Mouse (Mus musculus): ENCODE data around the gene Fam83g. TPM values are rescaled to one million over a fixed set of nuclear protein-coding genes. Genes with fewer than 3 reads are reported as not detected.
"Not testable (repeated sequence)": the region's sequence is repeated elsewhere in the genome, so short reads cannot be mapped to it uniquely, and the experiment has no call there.

Gene Fam83g
- total RNA-seq (2014; fragmentation: Nextera tagmentation) (not detected in 2 replicates), total RNA-seq (2017) (0.05 TPM in 1 of 2 replicates, not detected in the other), polyA plus RNA-seq (2012) (not detected in 2 replicates)

DNA sequence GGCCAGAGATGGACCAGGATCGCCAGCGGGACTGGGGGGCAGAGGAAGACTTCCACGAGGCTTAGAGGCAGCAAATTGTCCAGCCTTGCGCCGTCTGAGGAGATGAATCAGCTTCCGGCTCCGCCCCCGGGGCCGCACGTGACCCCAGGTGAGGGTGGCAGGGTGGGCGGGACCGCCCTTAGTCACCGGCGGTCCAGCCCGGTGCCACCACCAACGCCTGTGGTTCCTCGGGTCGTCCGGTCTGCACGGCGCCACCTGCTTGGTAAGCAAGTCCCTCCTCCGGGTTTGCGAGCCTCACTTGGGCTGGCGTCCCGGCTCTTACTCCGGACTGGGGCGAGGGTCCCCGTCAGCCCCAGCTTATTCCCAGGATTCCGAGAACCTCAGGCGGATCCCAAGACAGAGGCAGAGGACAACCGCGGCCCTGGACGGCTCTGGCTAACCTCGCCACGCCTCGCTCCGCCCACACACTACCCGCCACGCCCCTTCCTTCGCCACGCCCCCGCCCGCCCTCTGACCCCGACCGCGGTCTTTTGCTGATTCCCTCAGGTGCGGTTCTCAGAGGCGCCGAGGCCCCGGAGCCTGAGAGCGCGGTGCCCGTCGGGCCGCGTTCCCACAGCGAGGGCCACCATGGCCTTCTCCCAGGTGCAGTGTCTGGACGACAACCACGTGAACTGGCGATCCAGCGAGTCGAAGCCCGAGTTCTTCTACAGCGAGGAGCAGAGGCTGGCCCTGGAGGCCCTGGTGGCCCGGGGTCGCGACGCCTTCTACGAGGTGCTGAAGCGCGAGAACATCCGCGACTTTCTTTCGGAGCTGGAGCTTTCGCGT, at the start of gene Fam83g:
Fam83g (plus strand) TSS at position 185 of the 825 bp plus-strand sequence.
- Histone ChIP-seq H3K4me3 (ENCODE audit: low read depth, low read length) (no peak within 1 kb of the TSS; the same call in 1 of the 2 replicates), H3K9me3 (replicated peaks) (no peaks in the 10 kb centered on the region), H3K27me3 (ENCODE audit: insufficient read depth, low read length) (peaks cover 23% of the 10 kb centered on the region), H3K36me3 (replicated peaks) (no peaks in the 10 kb centered on the region), H3K4me1 (ENCODE audit: insufficient read depth, low read depth, low read length) (peaks cover 12% of the 10 kb centered on the region)
- TF ChIP-seq GATA2 (IDR thresholded peaks at IDR 0.05; ENCODE audit: borderline replicate concordance, low read depth, low read length) (no peak), POLR2AphosphoS5 (IDR thresholded peaks at IDR 0.05; ENCODE audit: insufficient replicate concordance, low read depth, low read length) (no peak)
- DNase-seq (ENCODE audit: low spot score) (no peak), ATAC-seq (ENCODE audit: extremely low read depth, insufficient number of reproducible peaks, low FRiP score, poor library complexity, severe bottlenecking) (no peak)

DNA sequence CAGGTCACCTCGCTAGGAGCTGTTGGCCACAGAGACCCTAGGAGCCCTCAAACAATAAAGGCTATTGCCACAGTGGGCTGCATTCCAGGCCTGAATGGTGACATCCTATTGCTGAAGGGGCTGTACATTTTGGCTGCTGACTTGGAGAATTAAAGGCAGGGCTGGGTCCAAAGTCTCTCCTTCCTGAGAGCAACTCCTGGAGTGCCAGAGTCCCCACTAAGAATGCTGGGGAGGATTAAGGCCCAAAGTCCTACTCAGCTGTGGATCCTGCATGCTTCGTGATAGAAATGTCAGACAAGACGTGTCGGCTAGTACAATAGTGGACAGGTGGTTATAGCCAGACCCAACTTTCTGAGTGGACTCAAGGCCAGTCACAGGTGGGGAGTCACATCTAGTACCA, 47.6 kb upstream of the Fam83g start:
- H3K36me3 ChIP-seq (replicated peaks); H3K4me3 ChIP-seq (ENCODE audit: low read depth, low read length); H3K4me1 ChIP-seq (ENCODE audit: insufficient read depth, low read depth, low read length); DNase-seq (ENCODE audit: low spot score); H3K27me3 ChIP-seq (ENCODE audit: insufficient read depth, low read length); H3K9me3 ChIP-seq (replicated peaks); ATAC-seq (ENCODE audit: extremely low read depth, insufficient number of reproducible peaks, low FRiP score, poor library complexity, severe bottlenecking): not testable (repeated sequence)

DNA sequence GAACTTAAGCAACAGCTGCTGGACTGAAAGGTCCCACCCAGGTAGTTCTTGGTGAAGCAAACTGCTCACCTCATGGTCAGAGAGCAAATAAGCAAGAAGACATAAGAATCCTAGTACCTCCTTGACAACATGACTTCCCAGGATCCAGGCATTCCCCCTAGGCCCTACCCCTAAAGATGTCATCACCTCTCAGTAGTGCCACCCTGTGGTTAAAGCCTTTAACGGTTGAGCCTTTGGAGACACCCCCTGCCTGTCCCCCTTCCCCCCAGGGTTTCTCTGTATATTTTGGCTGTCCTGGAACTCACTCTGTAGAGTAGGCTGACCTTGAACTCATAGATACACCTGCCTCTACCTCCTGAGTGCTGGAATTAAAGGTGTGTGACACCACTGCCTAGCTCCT, 46.5 kb upstream of the Fam83g start:
- H3K4me1 ChIP-seq (ENCODE audit: insufficient read depth, low read depth, low read length): no peaks in the 10 kb centered on the region
- no peak for TF ChIP-seq TAL1 (conservative IDR thresholded peaks at IDR 0.05; ENCODE audit: low read depth, low read length)
- no peak for TF ChIP-seq GATA2 (IDR thresholded peaks at IDR 0.05; ENCODE audit: borderline replicate concordance, low read depth, low read length)
- TF ChIP-seq POLR2AphosphoS5 (IDR thresholded peaks at IDR 0.05; ENCODE audit: insufficient replicate concordance, low read depth, low read length): no peak
- no peak for TF ChIP-seq GATA1 (IDR thresholded peaks at IDR 0.05; ENCODE audit: borderline replicate concordance, low read length)
- no peak for TF ChIP-seq CTCF (IDR thresholded peaks at IDR 0.05; ENCODE audit: low read depth, low read length)
- H3K9me3 ChIP-seq (replicated peaks): no peaks in the 10 kb centered on the region
- ATAC-seq (ENCODE audit: extremely low read depth, insufficient number of reproducible peaks, low FRiP score, poor library complexity, severe bottlenecking) (no peak), DNase-seq (ENCODE audit: low spot score) (no peak)
- H3K36me3 ChIP-seq (replicated peaks): no peaks in the 10 kb centered on the region
- no peak overlapping the region for H3K4me3 ChIP-seq (ENCODE audit: low read depth, low read length)
- 0 out of 2 replicates have a peak, but pooled peaks cover 5% of the 10 kb centered on the region for H3K27me3 ChIP-seq (ENCODE audit: insufficient read depth, low read length)

DNA sequence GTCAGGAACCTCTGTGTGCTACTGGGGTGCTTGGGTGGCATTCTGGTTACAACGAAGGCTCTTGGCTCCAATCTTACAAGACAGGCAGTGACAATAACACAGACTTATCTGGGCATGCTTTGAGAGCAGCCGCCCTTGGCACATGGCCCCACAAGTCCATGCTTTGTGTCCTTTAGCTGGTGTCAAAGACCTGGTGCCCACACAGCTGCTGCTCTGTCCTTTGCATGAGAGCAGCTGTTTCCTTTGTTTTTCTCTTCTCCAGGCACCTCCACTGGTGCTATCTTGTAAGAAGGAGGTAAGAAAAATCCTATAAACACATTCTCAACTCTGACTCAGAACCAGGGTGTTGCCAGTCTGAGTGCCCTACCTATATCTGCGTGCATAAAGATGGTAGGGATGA, 46.0 kb upstream of the Fam83g start:
- no peak for TF ChIP-seq GATA2 (IDR thresholded peaks at IDR 0.05; ENCODE audit: borderline replicate concordance, low read depth, low read length)
- no peak for TF ChIP-seq POLR2AphosphoS5 (IDR thresholded peaks at IDR 0.05; ENCODE audit: insufficient replicate concordance, low read depth, low read length)
- no peak for TF ChIP-seq GATA1 (IDR thresholded peaks at IDR 0.05; ENCODE audit: borderline replicate concordance, low read length)
- TF ChIP-seq TAL1 (conservative IDR thresholded peaks at IDR 0.05; ENCODE audit: low read depth, low read length): no peak
- TF ChIP-seq CTCF (IDR thresholded peaks at IDR 0.05; ENCODE audit: low read depth, low read length): no peak
- Histone ChIP-seq H3K36me3 (replicated peaks) (no peaks in the 10 kb centered on the region), H3K9me3 (replicated peaks) (no peaks in the 10 kb centered on the region), H3K4me3 (ENCODE audit: low read depth, low read length) (no peak overlapping the region), H3K27me3 (ENCODE audit: insufficient read depth, low read length) (peaks cover 8% of the 10 kb centered on the region; the same call in 1 of the 2 replicates), H3K4me1 (ENCODE audit: insufficient read depth, low read depth, low read length) (no peaks in the 10 kb centered on the region)
- ATAC-seq (ENCODE audit: extremely low read depth, insufficient number of reproducible peaks, low FRiP score, poor library complexity, severe bottlenecking) (no peak), DNase-seq (ENCODE audit: low spot score) (no peak)

DNA sequence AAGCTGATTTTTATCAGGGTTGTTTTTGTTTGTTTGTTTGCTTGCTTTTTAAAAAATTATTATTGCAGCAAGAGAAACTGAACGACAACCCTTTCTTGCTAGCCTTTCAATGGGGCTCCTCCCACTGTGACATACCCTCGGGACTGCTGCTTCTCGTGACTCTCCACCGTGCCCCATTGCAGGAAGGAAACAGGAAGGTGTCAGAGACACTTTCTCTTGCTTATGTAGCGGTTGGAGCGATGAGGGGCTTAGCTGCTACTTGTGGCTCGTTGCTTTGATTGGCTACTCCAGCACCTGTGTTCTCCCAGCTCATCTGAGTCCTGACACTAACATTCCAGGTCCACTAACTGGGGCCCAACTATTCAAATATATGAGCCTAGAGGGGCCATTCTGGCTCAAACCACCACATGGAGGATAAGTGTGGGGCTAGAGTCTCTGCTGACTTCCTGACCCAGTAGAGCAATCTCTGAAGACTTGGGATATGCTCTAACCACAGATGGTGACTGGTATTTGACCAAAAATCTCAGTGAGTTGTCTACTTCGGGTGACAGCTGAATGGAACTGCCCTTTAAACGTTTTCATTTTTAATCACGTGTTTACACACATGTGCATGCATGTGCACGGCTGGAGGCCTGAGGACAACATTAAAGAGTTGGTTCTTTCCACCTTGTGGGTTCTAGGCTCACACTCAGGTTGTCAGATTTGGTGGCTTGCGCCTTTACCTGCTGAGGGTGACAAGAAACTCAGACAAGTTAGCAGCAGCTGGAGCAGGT, 44.9 kb upstream of the Fam83g start:
- Histone ChIP-seq H3K4me3 (ENCODE audit: low read depth, low read length) (no peak overlapping the region), H3K4me1 (ENCODE audit: insufficient read depth, low read depth, low read length) (no peaks in the 10 kb centered on the region), H3K9me3 (replicated peaks) (no peaks in the 10 kb centered on the region), H3K27me3 (ENCODE audit: insufficient read depth, low read length) (peaks cover 12% of the 10 kb centered on the region; the same call in 1 of the 2 replicates), H3K36me3 (replicated peaks) (no peaks in the 10 kb centered on the region)
- ATAC-seq (ENCODE audit: extremely low read depth, insufficient number of reproducible peaks, low FRiP score, poor library complexity, severe bottlenecking): no peak
- DNase-seq (ENCODE audit: low spot score): no peak
- TF ChIP-seq CTCF (IDR thresholded peaks at IDR 0.05; ENCODE audit: low read depth, low read length): no peak
- no peak for TF ChIP-seq GATA1 (IDR thresholded peaks at IDR 0.05; ENCODE audit: borderline replicate concordance, low read length)

DNA sequence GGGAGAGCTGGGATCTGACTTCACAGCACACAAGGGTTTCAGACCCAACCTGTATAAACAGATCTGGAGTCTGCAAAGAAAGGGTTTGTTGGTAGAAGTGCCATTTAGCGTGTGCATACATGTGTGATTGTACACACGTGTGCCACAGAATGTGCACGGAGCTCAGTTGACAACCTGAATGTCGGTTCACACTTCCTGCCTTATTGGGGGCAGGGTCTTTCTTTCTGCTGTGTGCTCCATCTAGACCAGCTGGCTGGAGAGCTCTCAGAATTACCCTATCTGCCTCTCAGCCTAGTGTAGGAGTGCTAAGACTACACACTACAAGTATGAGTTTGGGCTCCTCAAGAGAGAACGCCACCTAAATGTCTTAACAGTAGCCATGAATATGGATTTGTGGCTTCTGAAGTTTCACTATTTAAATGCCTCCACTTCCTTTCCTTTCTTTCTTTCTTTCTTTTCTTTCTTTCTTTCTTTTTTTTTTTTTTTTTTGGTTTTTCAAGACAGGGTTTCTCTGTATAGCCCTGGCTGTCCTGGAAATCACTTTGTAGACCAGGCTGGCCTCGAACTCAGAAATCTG, 44.2 kb upstream of the Fam83g start:
- ATAC-seq (ENCODE audit: extremely low read depth, insufficient number of reproducible peaks, low FRiP score, poor library complexity, severe bottlenecking) (no peak), DNase-seq (ENCODE audit: low spot score) (no peak)
- Histone ChIP-seq H3K27me3 (ENCODE audit: insufficient read depth, low read length) (peaks cover 14% of the 10 kb centered on the region; the same call in 1 of the 2 replicates), H3K4me3 (ENCODE audit: low read depth, low read length) (no peak overlapping the region), H3K36me3 (replicated peaks) (no peaks in the 10 kb centered on the region), H3K4me1 (ENCODE audit: insufficient read depth, low read depth, low read length) (no peaks in the 10 kb centered on the region), H3K9me3 (replicated peaks) (no peaks in the 10 kb centered on the region)
- no peak for TF ChIP-seq TAL1 (conservative IDR thresholded peaks at IDR 0.05; ENCODE audit: low read depth, low read length)
- no peak for TF ChIP-seq GATA1 (IDR thresholded peaks at IDR 0.05; ENCODE audit: borderline replicate concordance, low read length)
- TF ChIP-seq CTCF (IDR thresholded peaks at IDR 0.05; ENCODE audit: low read depth, low read length): no peak
- no peak for TF ChIP-seq GATA2 (IDR thresholded peaks at IDR 0.05; ENCODE audit: borderline replicate concordance, low read depth, low read length)
- TF ChIP-seq POLR2AphosphoS5 (IDR thresholded peaks at IDR 0.05; ENCODE audit: insufficient replicate concordance, low read depth, low read length): no peak

DNA sequence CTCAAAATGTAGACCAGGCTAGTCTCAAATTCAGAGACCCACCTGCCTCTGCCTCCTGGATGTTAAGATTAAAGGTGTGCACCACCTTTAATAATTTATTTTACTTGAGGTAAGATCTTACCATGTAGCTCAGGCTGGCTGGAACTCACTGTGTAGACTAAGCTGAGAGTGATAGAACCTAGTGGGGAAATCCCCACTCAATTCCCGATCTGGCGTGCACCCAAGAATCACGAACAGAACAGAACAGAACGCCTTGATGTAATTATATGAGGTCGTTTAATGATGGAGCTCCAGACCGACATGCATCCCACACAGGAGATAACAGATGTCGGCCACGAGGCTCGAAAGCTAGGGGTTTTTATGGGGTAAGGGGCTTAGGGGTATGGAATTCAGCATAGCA, 43.3 kb upstream of the Fam83g start:
- not testable (repeated sequence) for H3K4me1 ChIP-seq (ENCODE audit: insufficient read depth, low read depth, low read length); H3K9me3 ChIP-seq (replicated peaks); DNase-seq (ENCODE audit: low spot score); H3K36me3 ChIP-seq (replicated peaks); ATAC-seq (ENCODE audit: extremely low read depth, insufficient number of reproducible peaks, low FRiP score, poor library complexity, severe bottlenecking); H3K4me3 ChIP-seq (ENCODE audit: low read depth, low read length)
- H3K27me3 ChIP-seq (ENCODE audit: insufficient read depth, low read length): peaks cover 15% of the 10 kb centered on the region
